Mouse (Mus musculus): Measurements from ENCODE around the gene Snrpd2. TPM values are rescaled to one million over a fixed set of nuclear protein-coding genes. Genes with fewer than 3 reads are reported as not detected.
A peak's percentile ranks its signal among the peaks of the same experiment; 100 is the strongest.

The Snrpd2 gene
- polyA plus RNA-seq, 1 experiment from 2014 or later = 135 TPM

DNA sequence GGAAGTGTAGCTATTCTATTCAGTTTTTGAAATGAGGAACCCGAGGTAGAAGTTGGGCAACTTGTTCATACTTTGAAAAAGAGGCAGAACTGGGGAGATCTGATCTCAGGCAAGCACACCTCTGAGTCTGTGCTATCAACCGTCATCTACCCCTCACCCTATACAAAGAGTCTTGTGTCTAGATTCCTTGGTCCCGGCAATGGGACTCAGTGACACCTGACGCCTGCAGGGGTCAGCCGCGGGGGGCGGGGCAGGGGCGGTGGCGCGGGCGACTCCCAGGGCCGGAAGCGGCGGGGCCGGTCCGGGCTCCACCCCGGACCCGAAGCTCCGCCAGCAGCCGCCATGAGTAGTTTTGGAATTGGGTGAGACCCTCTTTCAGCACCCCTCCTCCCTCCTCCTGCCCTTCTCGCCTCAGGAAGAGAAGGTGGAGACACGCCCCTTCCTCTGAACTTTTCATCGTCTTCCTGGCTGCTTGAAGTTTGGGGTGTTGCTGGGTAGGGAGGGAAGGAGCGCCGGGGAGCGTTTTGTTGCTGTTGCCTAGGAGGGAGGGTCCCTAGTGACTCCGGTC lies 31.4 kb downstream of the Snrpd2 start:
- ATAC-seq (replicated peaks) = no peak
- Histone ChIP-seq H3K4me3 (peak overlapping the region; percentile 37), H3K9me3 (no peaks in the 10 kb centered on the region), H3K27ac (replicated peaks) (no peak overlapping the region), H3K9ac (replicated peaks) (peak overlapping the region; percentile 34), H3K4me2 (replicated peaks) (peak overlapping the region; percentile 43), H3K4me1 (peaks cover 59% of the 10 kb centered on the region), H3K36me3 (peaks cover 13% of the 10 kb centered on the region; the same call in 1 of the 2 replicates), H3K27me3 (peaks cover 20% of the 10 kb centered on the region)
- 2% methylated on average over 25 of the region's 27 CpGs for WGBS

DNA sequence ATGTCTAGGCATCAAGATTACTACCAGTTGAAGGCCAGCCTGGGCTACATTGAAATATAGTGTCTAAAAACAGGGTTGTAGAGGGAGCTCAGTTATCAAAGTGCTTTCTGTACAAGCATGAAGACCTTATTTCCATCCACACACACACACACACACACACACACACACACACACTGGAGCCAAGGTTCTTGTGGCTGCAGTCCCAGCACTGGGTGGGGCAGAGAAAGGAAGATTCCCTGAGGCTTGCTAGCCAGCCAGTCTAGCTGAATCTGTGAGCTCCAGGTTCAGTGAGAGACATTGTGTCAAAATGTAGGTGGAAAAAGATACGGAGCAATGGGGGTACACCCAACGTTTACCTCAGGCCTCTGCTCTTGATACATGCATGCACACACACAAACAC lies 34.7 kb downstream of the Snrpd2 start:
- H3K4me3 ChIP-seq = no peak overlapping the region
- 0 out of 2 replicates have a peak, but pooled peaks cover 6% of the 10 kb centered on the region for H3K27me3 ChIP-seq
- H3K36me3 ChIP-seq = peaks cover 28% of the 10 kb centered on the region
- H3K4me2 ChIP-seq (replicated peaks) = no peak overlapping the region
- no peaks in the 10 kb centered on the region for H3K9me3 ChIP-seq
- no peak for ATAC-seq (replicated peaks)
- H3K9ac ChIP-seq (replicated peaks) = no peak overlapping the region
- peak overlapping the region; percentile 73 for H3K27ac ChIP-seq (replicated peaks)
- WGBS = 55% methylated on average over 2 of the region's 2 CpGs
- peaks cover 36% of the 10 kb centered on the region for H3K4me1 ChIP-seq

DNA sequence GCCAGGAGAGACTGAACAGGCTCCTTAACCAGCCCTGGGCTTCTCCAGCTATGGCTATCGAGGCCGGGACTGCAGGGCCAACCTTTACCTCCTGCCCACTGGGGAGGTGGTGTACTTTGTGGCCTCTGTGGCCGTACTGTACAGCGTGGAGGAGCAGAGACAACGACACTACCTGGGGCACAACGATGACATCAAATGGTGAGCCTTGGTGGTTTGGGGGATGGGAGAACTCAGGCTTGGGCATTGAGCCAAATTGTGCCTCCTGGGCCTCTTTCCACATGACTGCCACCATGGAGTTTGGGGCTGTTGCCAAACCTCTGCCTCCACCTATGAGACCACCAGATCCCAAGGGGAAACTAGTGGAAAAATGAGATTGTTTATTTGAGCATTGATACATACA lies 35.2 kb downstream of the Snrpd2 start:
- Histone ChIP-seq H3K4me1 (peaks cover 30% of the 10 kb centered on the region), H3K4me2 (replicated peaks) (no peak overlapping the region), H3K9ac (replicated peaks) (no peak overlapping the region), H3K4me3 (no peak overlapping the region), H3K27me3 (0 out of 2 replicates have a peak, but pooled peaks cover 6% of the 10 kb centered on the region), H3K36me3 (peaks cover 28% of the 10 kb centered on the region), H3K9me3 (no peaks in the 10 kb centered on the region), H3K27ac (replicated peaks) (peak overlapping the region; percentile 73)
- peak; percentile 49; the same call in 1 of the 2 replicates for ATAC-seq (replicated peaks)
- WGBS = 30% methylated on average over 6 of the region's 6 CpGs

DNA sequence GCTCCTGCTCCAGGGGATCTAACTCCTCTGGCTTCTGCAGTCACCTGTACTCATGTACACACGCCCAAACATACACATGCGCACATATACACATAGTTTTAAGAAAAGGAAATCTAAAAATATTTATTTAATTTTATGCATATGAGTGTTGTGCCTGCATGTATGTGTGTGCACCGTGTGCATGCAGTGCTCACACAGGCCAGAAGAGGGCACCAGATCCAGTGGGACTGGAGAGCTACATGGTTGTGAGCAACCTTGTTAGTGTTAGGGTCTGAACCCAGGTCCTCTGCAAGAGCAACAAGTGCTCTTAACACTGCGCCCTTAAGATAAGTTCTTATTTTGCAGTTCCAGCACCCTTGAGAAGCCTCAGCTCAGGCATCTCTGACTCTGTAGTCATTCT lies 45.2 kb downstream of the Snrpd2 start:
- Histone ChIP-seq H3K4me1 (no peaks in the 10 kb centered on the region), H3K27ac (replicated peaks) (no peak overlapping the region), H3K4me2 (replicated peaks) (no peak overlapping the region), H3K36me3 (peaks cover 63% of the 10 kb centered on the region), H3K4me3 (no peak overlapping the region), H3K9ac (replicated peaks) (no peak overlapping the region), H3K27me3 (no peaks in the 10 kb centered on the region), H3K9me3 (no peaks in the 10 kb centered on the region)
- no peak for ATAC-seq (replicated peaks)
- WGBS = 98% methylated on average over 4 of the region's 4 CpGs

DNA sequence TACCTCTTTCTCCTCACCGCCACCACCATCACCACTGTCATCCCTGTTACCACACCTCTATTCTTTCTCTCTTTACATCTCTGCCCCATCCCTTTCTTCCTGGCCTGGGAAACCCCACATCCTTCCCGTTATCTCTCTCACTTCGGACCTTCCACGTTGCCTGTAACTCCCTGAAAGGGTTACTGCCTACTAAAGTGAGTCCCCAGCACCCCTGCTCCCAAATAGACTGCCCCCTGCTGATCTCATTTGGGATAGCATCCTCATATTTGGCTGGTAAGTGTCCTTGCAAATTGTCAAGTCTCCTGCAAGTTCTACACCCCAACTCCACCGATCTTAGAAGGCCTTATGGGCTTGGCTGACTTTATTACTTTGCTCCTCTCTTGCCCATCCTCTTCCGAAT lies 47.2 kb downstream of the Snrpd2 start:
- Histone ChIP-seq H3K36me3 (peaks cover 64% of the 10 kb centered on the region), H3K27me3 (no peaks in the 10 kb centered on the region), H3K9me3 (no peaks in the 10 kb centered on the region), H3K9ac (replicated peaks) (no peak overlapping the region), H3K4me2 (replicated peaks) (no peak overlapping the region), H3K4me1 (no peaks in the 10 kb centered on the region), H3K27ac (replicated peaks) (no peak overlapping the region), H3K4me3 (no peak overlapping the region)
- 65% methylated on average over 6 of the region's 6 CpGs for WGBS
- no peak for ATAC-seq (replicated peaks)

DNA sequence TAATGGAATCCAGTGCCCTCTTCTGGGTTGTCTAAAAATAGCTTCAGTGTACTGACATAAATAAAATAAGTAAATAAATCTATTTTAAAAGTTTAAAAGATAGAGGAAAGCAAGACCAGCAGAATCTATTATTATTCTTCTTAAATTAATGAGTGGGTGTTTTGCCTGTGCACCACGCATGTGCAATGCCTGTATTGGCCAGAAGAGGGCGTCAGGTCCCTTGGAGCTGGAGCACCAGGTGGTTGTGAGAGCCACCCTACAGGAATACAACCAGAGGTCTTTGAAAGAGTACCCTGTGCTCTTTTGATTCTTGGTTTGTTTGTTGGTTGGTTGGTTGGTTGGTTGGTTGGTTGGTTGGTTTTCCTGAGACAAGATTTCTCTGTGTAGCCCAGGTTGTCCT lies 48.5 kb downstream of the Snrpd2 start:
- Histone ChIP-seq H3K4me2 (replicated peaks) (no peak overlapping the region), H3K4me3 (no peak overlapping the region), H3K27ac (replicated peaks) (no peak overlapping the region), H3K9me3 (no peaks in the 10 kb centered on the region), H3K9ac (replicated peaks) (no peak overlapping the region), H3K27me3 (no peaks in the 10 kb centered on the region), H3K36me3 (peaks cover 65% of the 10 kb centered on the region), H3K4me1 (no peaks in the 10 kb centered on the region)
- no peak for ATAC-seq (replicated peaks)
- 34% methylated on average over 2 of the region's 2 CpGs for WGBS

DNA sequence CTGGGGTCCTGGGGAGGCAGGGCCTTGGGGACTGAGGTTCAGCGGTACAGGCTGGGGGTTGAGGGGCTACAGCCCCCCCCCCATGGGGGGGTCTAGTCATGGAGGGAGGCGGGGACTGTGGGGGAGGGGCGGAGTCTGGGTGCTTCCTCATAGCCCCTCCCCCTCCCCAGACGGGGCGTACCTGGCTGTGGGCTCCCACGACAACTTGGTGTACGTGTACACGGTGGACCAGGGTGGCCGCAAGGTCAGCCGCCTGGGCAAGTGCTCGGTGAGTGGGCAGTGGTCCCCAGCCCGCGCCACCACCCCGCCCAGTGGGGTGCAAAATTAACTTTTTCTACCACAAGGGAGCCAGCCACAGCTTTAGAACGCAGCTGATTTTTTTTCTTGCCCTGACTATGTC lies 52.1 kb downstream of the Snrpd2 start:
- 63% methylated on average over 15 of the region's 15 CpGs for WGBS
- no peak for ATAC-seq (replicated peaks)

DNA sequence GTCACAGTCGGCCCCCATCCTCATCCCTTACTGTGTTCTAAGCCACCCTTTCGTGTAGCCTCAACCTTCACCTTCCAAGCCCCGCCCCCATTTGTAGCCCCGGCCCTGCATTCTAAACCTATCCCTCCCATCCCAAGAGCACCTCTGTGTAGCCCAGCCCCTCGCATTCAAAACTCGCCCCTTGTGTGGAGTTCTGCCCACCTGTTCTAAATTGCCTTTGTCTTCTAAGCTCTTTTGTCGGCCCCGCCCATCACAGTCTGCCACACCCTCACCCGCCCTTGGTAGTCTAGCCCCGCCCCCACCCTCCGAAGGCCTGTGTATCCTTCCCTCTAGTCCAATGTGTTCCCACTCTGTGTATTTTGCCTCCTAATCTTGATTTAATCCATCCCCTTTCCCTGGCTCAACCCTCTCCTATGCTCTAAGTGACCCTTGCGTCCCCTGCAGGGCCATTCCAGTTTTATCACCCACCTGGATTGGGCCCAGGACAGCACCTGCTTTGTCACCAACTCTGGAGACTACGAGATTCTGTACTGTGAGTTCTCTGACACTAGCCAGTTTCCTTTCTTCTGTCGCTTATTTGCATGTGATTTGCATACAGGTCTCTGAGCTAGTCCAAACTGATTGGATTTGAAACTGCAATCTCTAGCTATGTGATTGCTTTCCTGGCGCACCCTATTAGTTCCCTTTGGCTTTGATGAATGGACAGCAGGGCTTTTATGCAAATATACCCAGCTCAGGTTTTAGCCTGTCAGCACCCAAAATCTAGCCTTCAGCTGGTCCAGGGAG lies 52.7 kb downstream of the Snrpd2 start:
- no peak overlapping the region for H3K27ac ChIP-seq (replicated peaks)
- H3K9me3 ChIP-seq = no peaks in the 10 kb centered on the region
- ATAC-seq (replicated peaks) = no peak
- H3K4me1 ChIP-seq = no peaks in the 10 kb centered on the region
- 60% methylated on average over 15 of the region's 15 CpGs for WGBS
- H3K4me2 ChIP-seq (replicated peaks) = no peak overlapping the region
- no peak overlapping the region for H3K4me3 ChIP-seq
- no peak overlapping the region for H3K9ac ChIP-seq (replicated peaks)
- H3K27me3 ChIP-seq = no peaks in the 10 kb centered on the region
- peaks cover 53% of the 10 kb centered on the region for H3K36me3 ChIP-seq

More for the DNA sequence above, 52.1 kb downstream of the Snrpd2 start:
- no peak overlapping the region for H3K9ac ChIP-seq (replicated peaks)
- H3K9me3 ChIP-seq = no peaks in the 10 kb centered on the region
- no peaks in the 10 kb centered on the region for H3K4me1 ChIP-seq
- H3K4me2 ChIP-seq (replicated peaks) = no peak overlapping the region
- peaks cover 58% of the 10 kb centered on the region for H3K36me3 ChIP-seq
- H3K27me3 ChIP-seq = no peaks in the 10 kb centered on the region
- no peak overlapping the region for H3K4me3 ChIP-seq
- H3K27ac ChIP-seq (replicated peaks) = no peak overlapping the region

MicroRNA genes within 50 kb of the gene (microRNA counts, 519-probe panel; counts per million panel counts)
- microRNA mmu-miR-330 = 2,072 counts per million, percentile 29 among the panel's probes with 10 or more counts

Small RNA genes within 50 kb of the gene (microRNA-seq; reads per million reads assigned to microRNA genes)
- gene Mir330 = 463 reads per million, percentile 72 among the genes with 10 or more reads in this experiment

Other genes starting within 250 kb of the Snrpd2 start
- 26.5 and 27.9 TPM in 2 replicates for gene Ccdc61, start 239.3 kb upstream of the Snrpd2 start, polyA plus RNA-seq (2015; fragmentation: Nextera tagmentation; extraction: Ambion mirVana)
- gene Nova2, start 223.8 kb upstream of the Snrpd2 start, polyA plus RNA-seq (2015; fragmentation: Nextera tagmentation; extraction: Ambion mirVana) = 17.6 and 18.0 TPM in 2 replicates
- gene Nanos2, start 162.3 kb upstream of the Snrpd2 start, polyA plus RNA-seq (2015; fragmentation: Nextera tagmentation; extraction: Ambion mirVana) = 0.60 and 1.2 TPM in 2 replicates
- 4.4 and 5.5 TPM in 2 replicates for gene Mypop, start 158.5 kb upstream of the Snrpd2 start, polyA plus RNA-seq (2015; fragmentation: Nextera tagmentation; extraction: Ambion mirVana)
- 35.4 and 36.7 TPM in 2 replicates for gene Irf2bp1, start 145.7 kb upstream of the Snrpd2 start, polyA plus RNA-seq (2015; fragmentation: Nextera tagmentation; extraction: Ambion mirVana)
- 0.18 TPM in 1 of 2 replicates, not detected in the other for gene Foxa3, start 126.2 kb upstream of the Snrpd2 start, polyA plus RNA-seq (2015; fragmentation: Nextera tagmentation; extraction: Ambion mirVana)
- 34.8 and 35.4 TPM in 2 replicates for gene Sympk, start 125.3 kb upstream of the Snrpd2 start, polyA plus RNA-seq (2015; fragmentation: Nextera tagmentation; extraction: Ambion mirVana)
- not detected in 2 replicates for gene Rsph6a, start 95.0 kb upstream of the Snrpd2 start, polyA plus RNA-seq (2015; fragmentation: Nextera tagmentation; extraction: Ambion mirVana)
- 32.0 and 35.1 TPM in 2 replicates for gene Dmwd, start 73.5 kb upstream of the Snrpd2 start, polyA plus RNA-seq (2015; fragmentation: Nextera tagmentation; extraction: Ambion mirVana)
- gene Dmpk, start 65.9 kb upstream of the Snrpd2 start, polyA plus RNA-seq (2015; fragmentation: Nextera tagmentation; extraction: Ambion mirVana) = 8.8 and 11.2 TPM in 2 replicates
- gene Six5, start 55.1 kb upstream of the Snrpd2 start, polyA plus RNA-seq (2015; fragmentation: Nextera tagmentation; extraction: Ambion mirVana) = 2.3 and 2.4 TPM in 2 replicates
- gene Gm4969, start 31.4 kb upstream of the Snrpd2 start, polyA plus RNA-seq (2015; fragmentation: Nextera tagmentation; extraction: Ambion mirVana) = 3.6 and 3.8 TPM in 2 replicates
- 23.4 and 25.4 TPM in 2 replicates for gene Fbxo46, start 29.9 kb upstream of the Snrpd2 start, polyA plus RNA-seq (2015; fragmentation: Nextera tagmentation; extraction: Ambion mirVana)
- gene Qpctl, start 431 bp upstream of the Snrpd2 start, polyA plus RNA-seq (2015; fragmentation: Nextera tagmentation; extraction: Ambion mirVana) = 18.7 and 19.4 TPM in 2 replicates
- gene Gipr, start 16.4 kb downstream of the Snrpd2 start, polyA plus RNA-seq (2015; fragmentation: Nextera tagmentation; extraction: Ambion mirVana) = 18.1 and 20.0 TPM in 2 replicates
- gene Eml2, start 26.7 kb downstream of the Snrpd2 start, polyA plus RNA-seq (2015; fragmentation: Nextera tagmentation; extraction: Ambion mirVana) = 8.2 and 12.5 TPM in 2 replicates
- 2.2 and 2.4 TPM in 2 replicates for gene Gpr4, start 62.8 kb downstream of the Snrpd2 start, polyA plus RNA-seq (2015; fragmentation: Nextera tagmentation; extraction: Ambion mirVana)
- gene Opa3, start 78.6 kb downstream of the Snrpd2 start, polyA plus RNA-seq (2015; fragmentation: Nextera tagmentation; extraction: Ambion mirVana) = 40.6 and 44.5 TPM in 2 replicates
- 37.6 and 39.5 TPM in 2 replicates for gene Vasp, start 122.1 kb downstream of the Snrpd2 start, polyA plus RNA-seq (2015; fragmentation: Nextera tagmentation; extraction: Ambion mirVana)
- gene Ppm1n, start 130.3 kb downstream of the Snrpd2 start, polyA plus RNA-seq (2015; fragmentation: Nextera tagmentation; extraction: Ambion mirVana) = 0.19 and 0.31 TPM in 2 replicates
- gene Rtn2, start 132.9 kb downstream of the Snrpd2 start, polyA plus RNA-seq (2015; fragmentation: Nextera tagmentation; extraction: Ambion mirVana) = 123 and 127 TPM in 2 replicates
- gene Fosb, start 160.3 kb downstream of the Snrpd2 start, polyA plus RNA-seq (2015; fragmentation: Nextera tagmentation; extraction: Ambion mirVana) = 0.11 TPM in 2 replicates
- 94.6 and 95.4 TPM in 2 replicates for gene Ercc1, start 195.1 kb downstream of the Snrpd2 start, polyA plus RNA-seq (2015; fragmentation: Nextera tagmentation; extraction: Ambion mirVana)
- gene Cd3eap, start 209.8 kb downstream of the Snrpd2 start, polyA plus RNA-seq (2015; fragmentation: Nextera tagmentation; extraction: Ambion mirVana) = 23.9 and 24.0 TPM in 2 replicates
- 2.6 and 2.7 TPM in 2 replicates for gene Ppp1r13l, start 210.0 kb downstream of the Snrpd2 start, polyA plus RNA-seq (2015; fragmentation: Nextera tagmentation; extraction: Ambion mirVana)
- gene Ercc2, start 232.3 kb downstream of the Snrpd2 start, polyA plus RNA-seq (2015; fragmentation: Nextera tagmentation; extraction: Ambion mirVana) = 22.8 and 24.2 TPM in 2 replicates